Mouse (Mus musculus) cerebellum, postnatal 14 days (tissue): ENCODE measurements around the gene Ints7.
A peak's percentile ranks its signal among the peaks of the same experiment; 100 is the strongest.

Experiments
- DNase-seq, 2 experiments: peaks; one replicate each; pipeline ENCODE4 v3.0.0; 2021; ENCODE audit warnings: mixed read lengths in 2 of 2

The Ints7 gene

GRCm38 (mm10) chr1:191585704-191586103 lies 10.3 kb downstream of the Ints7 start:
- DNase-seq: no peak

- no peak for DNase-seq
Measured at GRCm38 (mm10) chr1:191587062-191587461, 11.6 kb downstream of the Ints7 start.

GRCm38 (mm10) chr1:191588749-191589148 lies 13.3 kb downstream of the Ints7 start:
- no peak for DNase-seq

- DNase-seq: peak; percentile 10 to 24
Measured at GRCm38 (mm10) chr1:191592016-191592720, 16.7 kb downstream of the Ints7 start.

- DNase-seq: no peak
Measured at GRCm38 (mm10) chr1:191596076-191596475, 20.6 kb downstream of the Ints7 start.

GRCm38 (mm10) chr1:191599210-191599609 lies 23.8 kb downstream of the Ints7 start:
- no peak for DNase-seq

GRCm38 (mm10) chr1:191604690-191605089 lies 29.3 kb downstream of the Ints7 start:
- DNase-seq: no peak

- DNase-seq: no peak
Measured at GRCm38 (mm10) chr1:191609051-191609450, 33.6 kb downstream of the Ints7 start.

- DNase-seq: no peak
Measured at GRCm38 (mm10) chr1:191609578-191609977, 34.1 kb downstream of the Ints7 start.

GRCm38 (mm10) chr1:191610357-191610756 lies 34.9 kb downstream of the Ints7 start:
- DNase-seq: no peak

- DNase-seq: no peak
Measured at GRCm38 (mm10) chr1:191611686-191612085, 36.2 kb downstream of the Ints7 start.

GRCm38 (mm10) chr1:191612877-191613276 lies 37.4 kb downstream of the Ints7 start:
- DNase-seq: no peak

- DNase-seq: no peak
Measured at GRCm38 (mm10) chr1:191616245-191616644, 40.8 kb downstream of the Ints7 start.

GRCm38 (mm10) chr1:191617589-191617988 lies 42.2 kb downstream of the Ints7 start:
- DNase-seq: no peak

GRCm38 (mm10) chr1:191618067-191618766 lies 42.8 kb downstream of the Ints7 start:
- no peak for DNase-seq

- DNase-seq: no peak
Measured at GRCm38 (mm10) chr1:191621096-191621495, 45.7 kb downstream of the Ints7 start.

GRCm38 (mm10) chr1:191622801-191623200 lies 47.4 kb downstream of the Ints7 start:
- DNase-seq: peak in 1 of 2 experiments; percentile 24

GRCm38 (mm10) chr1:191624492-191624891 lies 49.1 kb downstream of the Ints7 start:
- DNase-seq: no peak

GRCm38 (mm10) chr1:191625026-191625425 lies 49.6 kb downstream of the Ints7 start:
- DNase-seq: no peak

- no peak for DNase-seq
Measured at GRCm38 (mm10) chr1:191625620-191626019, 50.2 kb downstream of the Ints7 start.

- no peak for DNase-seq
Measured at GRCm38 (mm10) chr1:191628457-191629169, 53.2 kb downstream of the Ints7 start.

- DNase-seq: no peak
Measured at GRCm38 (mm10) chr1:191629170-191629636, 53.8 kb downstream of the Ints7 start.

- no peak for DNase-seq
Measured at GRCm38 (mm10) chr1:191632511-191633095, 57.2 kb downstream of the Ints7 start.
